Mouse (Mus musculus) embryonic fibroblast, embryonic 13.5 days (primary cell): ENCODE measurements around the gene Sh3bgrl2. TPM values are rescaled to one million over a fixed set of nuclear protein-coding genes. Genes with fewer than 3 reads are reported as not detected.

Source experiments
- H3K27ac ChIP-seq: 2 replicates; pipeline ENCODE4 v1.5.1; 2012; ENCODE audit warnings: low read length, control low read depth, inconsistent platforms; ENCODE audit not compliant: insufficient read depth
- H3K4me1 ChIP-seq: 2 replicates; pipeline ENCODE4 v1.6.1; 2011; ENCODE audit warnings: low read length; ENCODE audit not compliant: control insufficient read depth, insufficient read depth
- H3K4me3 ChIP-seq: 2 replicates; pipeline ENCODE4 v1.5.1; 2011; ENCODE audit warnings: mild to moderate bottlenecking, control low read depth, low read length; ENCODE audit not compliant: insufficient read depth
- CTCF ChIP-seq: IDR thresholded peaks from 2 replicates; pipeline ENCODE4 v1.5.1; 2011; ENCODE audit warnings: mild to moderate bottlenecking, control low read depth, low read length, moderate library complexity, borderline replicate concordance; ENCODE audit not compliant: insufficient read depth
- POLR2A ChIP-seq: IDR thresholded peaks from 2 replicates; pipeline ENCODE4 v1.6.1; 2011; ENCODE audit warnings: low read depth, mild to moderate bottlenecking, control low read depth, low read length, moderate library complexity
- polyA plus RNA-seq: library from polyadenylated mRNA; stranded (reverse); fragments of >200 nt; gene quantifications from 2 replicates; pipeline ENCODE4 v1.2.4, GENCODE M21; 2011; ENCODE audit warnings: low read depth; ENCODE audit not compliant: missing spikeins, insufficient read length

Sh3bgrl2 gene
- polyA plus RNA-seq, 1 experiment, result 18.4 TPM

DNA sequence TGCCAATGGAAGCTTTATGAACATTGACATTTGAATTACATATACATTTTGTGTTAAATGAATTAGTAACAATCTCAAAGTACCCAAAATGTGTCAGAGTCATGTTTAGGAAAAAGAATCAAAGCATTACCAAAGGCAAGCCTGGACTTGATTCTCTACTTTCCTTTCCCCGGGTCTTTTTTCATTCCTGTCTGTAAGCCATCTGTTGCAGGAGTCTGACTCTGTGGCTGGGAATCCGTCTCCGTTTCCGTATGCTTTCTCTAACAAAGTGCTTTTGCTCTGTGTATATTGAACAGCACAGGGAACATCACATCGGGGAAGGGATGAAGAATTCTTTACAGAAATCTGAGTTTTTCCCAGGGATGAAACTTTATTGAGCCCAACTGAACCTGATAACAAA is 77.0 kb downstream of the Sh3bgrl2 start:
- Histone ChIP-seq H3K4me1 (peaks cover 12% of the 10 kb centered on the region), H3K4me3 (no peak overlapping the region), H3K27ac (peak overlapping the region; percentile 93)
- TF ChIP-seq POLR2A (no peak), CTCF (no peak)

DNA sequence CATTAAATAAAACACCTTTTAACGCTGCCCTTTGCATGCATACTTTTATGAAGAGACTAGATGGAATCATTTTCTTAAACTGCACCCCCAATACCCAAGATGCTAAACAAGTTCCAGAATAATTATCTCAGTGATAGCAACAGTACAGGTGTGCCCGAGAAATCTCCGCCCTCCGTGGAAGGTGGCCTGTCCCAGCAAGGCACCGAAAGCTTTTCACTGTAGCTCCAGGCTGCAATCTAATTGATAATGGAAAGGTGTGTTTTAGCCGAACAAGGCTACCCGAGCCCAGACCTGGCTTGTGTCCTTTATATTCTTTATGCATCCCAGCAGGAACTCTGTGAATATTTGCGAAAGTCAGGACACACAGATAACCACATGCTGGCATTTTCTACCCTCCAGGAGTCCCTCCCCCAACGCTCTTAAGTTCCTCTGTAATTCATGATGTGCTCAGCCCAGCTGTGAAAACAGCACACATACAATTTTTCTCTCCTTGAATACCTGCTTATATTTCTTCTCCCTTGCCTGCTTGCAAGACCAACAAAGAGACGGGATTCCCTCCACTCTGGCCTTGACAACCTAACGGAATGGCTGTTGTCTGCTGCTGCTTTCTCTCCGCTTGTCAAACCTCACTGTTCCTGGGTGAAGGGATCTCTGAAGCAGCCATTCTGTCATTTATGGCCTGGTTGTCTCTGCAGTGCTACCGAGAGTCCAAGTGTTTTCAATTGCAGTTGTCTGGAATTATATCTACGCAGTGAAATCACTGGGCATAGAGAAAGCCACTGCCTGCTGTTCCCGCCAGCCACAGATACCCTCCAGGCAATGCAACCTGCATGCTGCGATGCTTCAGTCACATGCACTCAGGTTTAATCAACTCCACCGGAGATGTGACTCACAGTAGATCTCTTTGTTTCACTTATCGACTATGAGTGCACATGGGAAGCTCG is 80.8 kb downstream of the Sh3bgrl2 start:
- TF ChIP-seq POLR2A, result no peak
- TF ChIP-seq CTCF, result no peak
- Histone ChIP-seq H3K27ac (no peak overlapping the region), H3K4me3 (no peak overlapping the region), H3K4me1 (peaks cover 12% of the 10 kb centered on the region)

DNA sequence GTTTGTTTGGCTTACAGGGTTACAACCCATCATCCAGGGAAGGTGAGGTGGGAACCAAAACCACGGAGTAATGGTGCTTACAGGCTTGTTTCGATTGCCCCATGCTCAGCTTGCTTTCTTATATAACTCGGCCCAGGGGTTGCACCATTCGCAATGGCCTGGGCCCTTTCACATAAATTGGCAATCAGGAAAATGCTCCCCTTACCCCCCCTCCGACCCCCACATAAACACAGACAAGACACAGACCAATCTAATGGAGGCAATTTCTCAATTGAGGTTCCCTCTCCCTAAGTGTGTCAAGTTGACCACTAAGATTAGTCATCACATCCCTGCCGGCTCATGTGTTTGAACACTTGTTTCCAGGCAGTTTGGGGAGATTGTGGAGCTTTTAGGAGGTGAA is 82.2 kb downstream of the Sh3bgrl2 start:
- H3K4me3 ChIP-seq, result no peak overlapping the region
- TF ChIP-seq POLR2A, result no peak
- TF ChIP-seq CTCF, result no peak
- H3K27ac ChIP-seq, result no peak overlapping the region
- peaks cover 3% of the 10 kb centered on the region; the same call in 1 of the 2 replicates for H3K4me1 ChIP-seq

DNA sequence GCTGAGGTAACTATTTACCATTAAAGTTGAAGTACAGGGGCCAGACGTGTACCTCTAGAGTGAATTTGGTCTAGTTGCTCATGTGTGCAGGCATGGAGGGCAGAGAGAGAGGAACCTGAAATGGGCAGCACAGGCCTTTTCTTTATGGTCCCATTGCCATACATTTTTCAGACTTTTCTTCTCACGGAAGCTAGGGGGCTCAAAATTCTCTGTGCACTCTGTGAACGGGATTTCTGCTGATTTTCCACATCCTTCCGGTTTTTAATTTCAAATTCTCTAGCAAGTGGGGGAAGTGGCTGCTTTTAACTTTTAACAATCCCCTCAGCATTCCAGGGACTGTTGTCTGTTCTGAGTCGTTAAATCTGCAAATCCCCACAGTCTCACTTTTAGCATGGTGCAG is 83.8 kb downstream of the Sh3bgrl2 start:
- H3K4me3 ChIP-seq, result no peak overlapping the region
- TF ChIP-seq POLR2A, result no peak
- no peak for TF ChIP-seq CTCF
- H3K4me1 ChIP-seq, result peaks cover 3% of the 10 kb centered on the region; the same call in 1 of the 2 replicates
- H3K27ac ChIP-seq, result no peak overlapping the region

DNA sequence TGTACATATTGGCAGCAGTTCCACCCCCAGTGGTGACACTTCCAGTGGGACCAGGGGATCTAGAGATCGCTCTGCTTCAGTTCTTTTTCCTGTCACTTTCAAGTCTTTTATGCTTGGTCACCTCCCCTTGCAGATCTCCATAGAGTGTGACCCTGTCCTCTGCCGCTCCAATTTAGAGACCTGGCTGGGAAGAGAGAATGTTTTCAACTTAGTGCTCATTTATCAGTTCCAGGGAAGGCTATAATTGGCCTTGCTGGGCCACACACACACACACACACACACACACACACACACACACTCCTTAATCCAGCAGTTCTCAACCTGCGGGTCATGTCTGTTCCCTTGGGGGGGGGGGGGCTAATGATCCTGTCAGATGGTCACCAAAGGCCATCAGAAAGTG is 86.6 kb downstream of the Sh3bgrl2 start:
- Histone ChIP-seq H3K27ac (no peak overlapping the region), H3K4me1 (no peaks in the 10 kb centered on the region), H3K4me3 (no peak overlapping the region)
- TF ChIP-seq POLR2A (no peak), CTCF (no peak)

DNA sequence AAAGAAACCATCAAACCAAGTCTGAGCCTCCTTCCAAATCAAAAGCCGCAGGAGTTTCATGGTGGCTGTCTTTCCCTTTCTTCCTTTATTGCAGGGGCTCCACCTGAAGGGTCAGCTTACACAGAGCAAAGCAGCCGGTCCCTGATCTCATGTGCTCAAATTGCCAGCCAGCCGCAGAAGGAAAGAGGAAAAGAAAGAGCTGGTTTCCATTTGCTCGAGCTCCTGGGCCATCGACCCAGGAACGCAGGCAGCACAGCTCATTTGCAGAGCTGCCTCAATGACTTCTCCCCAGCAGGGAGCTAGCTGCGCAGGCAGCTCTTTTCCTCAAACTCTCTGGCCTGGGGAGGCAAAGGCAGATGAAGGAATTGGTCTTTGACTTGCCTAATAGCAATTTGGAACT is 87.9 kb downstream of the Sh3bgrl2 start:
- no peak for TF ChIP-seq CTCF
- TF ChIP-seq POLR2A, result no peak
- Histone ChIP-seq H3K27ac (no peak overlapping the region), H3K4me3 (no peak overlapping the region), H3K4me1 (no peaks in the 10 kb centered on the region)

DNA sequence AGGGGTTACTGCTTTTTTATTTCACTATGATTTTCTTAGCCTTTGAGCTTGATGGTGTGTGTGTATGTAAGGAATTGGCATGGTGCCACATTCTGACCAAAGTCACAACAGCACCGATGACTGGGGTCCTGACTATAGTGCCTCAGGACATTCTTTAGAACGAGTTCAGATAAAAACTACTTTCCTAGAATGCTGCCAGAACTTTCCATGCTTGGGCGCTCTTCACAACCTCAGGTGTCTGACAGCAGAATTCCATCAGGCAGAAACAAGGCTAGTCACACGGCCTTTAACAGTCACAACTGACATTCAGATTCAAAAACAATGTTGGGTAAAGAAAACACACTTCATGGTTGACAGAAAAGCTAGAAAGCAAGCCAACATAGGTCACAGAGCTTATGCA is 95.0 kb downstream of the Sh3bgrl2 start:
- Histone ChIP-seq H3K4me1 (no peaks in the 10 kb centered on the region), H3K4me3 (no peak overlapping the region), H3K27ac (no peak overlapping the region)
- no peak for TF ChIP-seq CTCF

DNA sequence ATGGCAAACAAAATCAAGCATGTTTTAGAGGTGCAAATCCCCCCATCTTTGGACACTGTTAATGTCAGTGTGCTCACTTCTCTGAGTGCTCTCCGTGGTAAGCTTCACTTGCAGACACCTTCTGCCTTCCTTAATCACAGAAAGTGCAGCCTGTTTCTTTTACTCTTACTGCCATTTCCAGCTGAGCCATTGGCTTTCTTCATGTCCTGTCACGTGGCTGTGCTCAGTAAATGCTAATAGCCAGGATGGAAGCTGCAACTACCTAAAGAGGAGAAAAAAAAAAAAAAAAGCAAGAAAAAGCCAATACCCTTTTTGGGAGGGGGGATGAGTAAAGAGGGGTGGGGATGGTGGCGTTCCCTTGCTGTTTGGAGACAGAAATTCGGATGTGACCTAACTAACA is 95.7 kb downstream of the Sh3bgrl2 start:
- no peak overlapping the region for H3K4me3 ChIP-seq
- no peak overlapping the region for H3K27ac ChIP-seq
- no peaks in the 10 kb centered on the region for H3K4me1 ChIP-seq
- TF ChIP-seq CTCF (no peak), POLR2A (no peak)

DNA sequence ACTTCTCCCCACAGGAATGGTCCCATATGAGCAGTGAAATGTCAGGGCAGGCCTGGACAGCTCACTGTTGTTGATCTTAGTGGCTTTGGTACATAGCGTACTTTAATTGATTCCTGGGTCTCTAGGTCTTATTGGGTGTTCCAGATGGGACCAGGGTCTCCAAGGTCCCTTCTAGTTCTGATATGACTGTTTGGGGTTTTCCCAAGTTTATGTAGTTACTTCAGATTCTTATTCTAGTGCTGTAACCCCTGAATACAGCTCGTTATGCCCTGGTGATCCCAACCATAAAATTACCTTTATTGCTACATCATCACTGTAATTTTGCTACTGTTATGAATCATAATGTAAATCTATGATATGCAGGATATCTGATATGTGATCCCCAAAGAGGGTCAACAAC is 98.1 kb downstream of the Sh3bgrl2 start:
- Histone ChIP-seq H3K27ac (no peak overlapping the region), H3K4me1 (no peaks in the 10 kb centered on the region), H3K4me3 (no peak overlapping the region)
- no peak for TF ChIP-seq CTCF
- TF ChIP-seq POLR2A, result no peak

DNA sequence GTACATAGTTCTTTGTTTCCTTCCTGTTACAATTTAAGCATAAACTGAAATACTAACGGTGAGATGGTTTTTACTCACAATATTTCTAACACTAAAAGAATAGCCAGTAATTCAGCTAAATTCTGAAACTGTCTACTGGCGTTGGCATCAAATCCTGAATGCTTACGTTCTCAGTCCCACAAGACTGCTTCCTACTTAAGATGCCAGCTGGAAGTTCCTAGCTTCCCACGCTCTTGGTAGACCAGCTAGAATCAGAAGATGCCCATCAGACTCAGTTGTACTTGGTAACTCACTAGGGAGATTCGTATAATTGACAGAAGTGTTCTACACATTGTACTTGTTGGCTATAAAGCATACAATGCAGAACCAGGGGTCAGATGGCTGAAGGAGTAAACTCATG is 98.6 kb downstream of the Sh3bgrl2 start:
- TF ChIP-seq CTCF, result no peak
- no peak for TF ChIP-seq POLR2A
- Histone ChIP-seq H3K27ac (no peak overlapping the region), H3K4me1 (no peaks in the 10 kb centered on the region), H3K4me3 (no peak overlapping the region)
